Mouse (Mus musculus) kidney, adult 2 months (tissue): Measurements from ENCODE around the gene Pop5.

Source experiments
- CTCF ChIP-seq: fragments of 200-500 bp; conservative IDR thresholded peaks from 2 replicates; pipeline ENCODE4 v1.5.1; 2011; ENCODE audit warnings: low read depth, mild to moderate bottlenecking, control low read depth, low read length, moderate library complexity, mixed read lengths; ENCODE audit not compliant: insufficient read depth, insufficient read length
- POLR2A ChIP-seq: fragments of 200-500 bp; IDR thresholded peaks from one replicate; pipeline ENCODE4 v1.6.1; 2011; ENCODE audit warnings: low read depth, low read length, control low read depth

DNA sequence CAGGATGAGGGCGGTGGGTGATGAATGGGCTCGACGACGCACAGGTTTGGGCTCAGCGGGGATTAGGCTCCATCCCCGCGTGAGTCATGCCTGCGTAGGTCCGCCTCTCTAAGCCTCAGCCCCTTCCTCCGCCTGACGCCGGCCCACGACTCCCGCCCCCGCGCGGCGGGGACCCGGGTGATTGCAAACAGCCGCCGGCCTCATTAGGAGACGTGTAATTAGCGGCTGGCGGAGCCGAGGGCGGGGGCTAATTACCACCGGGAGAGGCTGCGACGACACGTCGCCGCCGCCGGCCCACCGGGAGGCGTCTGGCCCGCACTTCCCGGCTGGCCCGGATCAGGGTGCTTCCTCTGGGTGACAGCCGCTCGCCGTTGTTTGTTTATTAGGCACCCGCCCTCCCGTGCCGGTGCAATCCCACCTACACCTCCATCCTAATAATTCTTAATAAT lies 289 bp upstream of the Pop5 start:
- TF ChIP-seq CTCF (no peak), POLR2A (no peak)
